Mouse (Mus musculus) megakaryocyte, embryonic 14.5 days (primary cell): ENCODE results near the gene Pknox2.

Experiments
- FLI1 ChIP-seq: IDR thresholded peaks from 2 replicates; pipeline ENCODE4 v1.6.1; 2012; ENCODE audit warnings: low read length, inconsistent platforms, mixed read lengths
- GATA1 ChIP-seq: IDR thresholded peaks from 3 replicates; pipeline ENCODE4 v1.6.1; 2012; ENCODE audit warnings: mixed read lengths, low read length, inconsistent platforms, borderline replicate concordance

DNA sequence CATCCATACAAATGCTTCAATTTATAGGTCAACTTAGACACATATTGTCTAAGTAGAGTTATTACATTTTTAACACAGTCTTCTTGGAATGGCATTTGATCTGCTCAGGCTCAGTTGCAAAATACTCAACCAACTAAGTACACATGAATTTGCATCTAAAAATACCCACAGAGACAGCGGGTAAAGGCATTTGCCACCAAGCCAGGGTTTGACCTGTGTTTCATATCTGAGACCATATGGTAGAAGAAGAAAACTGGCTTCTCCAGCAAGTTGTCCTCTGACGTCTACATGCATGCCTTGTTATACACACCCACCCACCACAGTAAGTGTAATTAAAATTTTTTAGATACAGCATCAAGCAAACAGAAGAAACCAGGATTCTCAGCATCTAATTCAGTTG lies 273.4 kb downstream of the Pknox2 start:
- TF ChIP-seq FLI1 (no peak), GATA1 (no peak)
